Comparison of ENCODE assay signal across 12 mouse cellular contexts in genomic region chr1:54798415-54798814, GRCm38 (mm10).
A peak's percentile ranks its signal among the peaks of the same experiment; 100 is the strongest.
DNase-seq lines count a peak whose midpoint lies in the region; ATAC-seq and TF ChIP-seq lines count a peak whose summit lies in the region.
"Had no signal": no experiment of that assay in that cellular context is flagged by ENCODE, and none has a peak within 500 bp of the region (broad histone marks: within the 10 kb centered on the region; RNA-seq: fewer than 3 reads in every experiment).

No protein-coding gene starts in this region.

- H3K4me1 ChIP-seq in liver, postnatal 0 days (ENCODE audit: insufficient read depth) = no peaks in the 10 kb centered on the region
- no peaks in the 10 kb centered on the region for H3K4me1 ChIP-seq in liver, embryonic 12.5 days
- no peaks in the 10 kb centered on the region; the same call in 1 of the 2 replicates for H3K4me1 ChIP-seq in bone marrow, adult 2 months (ENCODE audit: control insufficient read depth, insufficient read depth, low read length)
- H3K4me1 ChIP-seq: midbrain, embryonic 15.5 days; neural tube, embryonic 12.5 days had no signal

- no peak for DNase-seq in liver, postnatal 0 days
- DNase-seq in A20 (ENCODE audit: low read depth, low spot score) = peak; percentile 60
- no peak for DNase-seq in ovary, postnatal 36 days (ENCODE audit: low spot score)
- no peak for DNase-seq in cerebellum, postnatal 25 days
- DNase-seq: cerebellum, adult 11-12 months; gastrocnemius, postnatal 36 days; thymus, postnatal 25 days had no signal

- H3K9ac ChIP-seq in liver, postnatal 0 days (replicated peaks) = no peak overlapping the region
- H3K9ac ChIP-seq in liver, embryonic 12.5 days = no peak overlapping the region
- H3K9ac ChIP-seq: midbrain, embryonic 15.5 days; neural tube, embryonic 12.5 days had no signal

- no peak for TF ChIP-seq CTCF in liver, postnatal 0 days (IDR thresholded peaks at IDR 0.05; ENCODE audit: low read depth)
- TF ChIP-seq CTCF in bone marrow, adult 2 months (IDR thresholded peaks at IDR 0.05; ENCODE audit: control insufficient read depth, insufficient read depth, low read length) = no peak

- no peak for TF ChIP-seq EP300 in liver, postnatal 0 days (IDR thresholded peaks at IDR 0.05; ENCODE audit: low read depth)

- H3K9me3 ChIP-seq in liver, postnatal 0 days (ENCODE audit: low read length) = no peaks in the 10 kb centered on the region
- H3K9me3 ChIP-seq in liver, embryonic 12.5 days (replicated peaks) = no peaks in the 10 kb centered on the region
- H3K9me3 ChIP-seq: midbrain, embryonic 15.5 days; neural tube, embryonic 12.5 days had no signal

- H3K4me2 ChIP-seq in liver, postnatal 0 days (ENCODE audit: low read depth, low read length) = no peak overlapping the region
- no peak overlapping the region for H3K4me2 ChIP-seq in liver, embryonic 12.5 days
- H3K4me2 ChIP-seq: midbrain, embryonic 15.5 days; neural tube, embryonic 12.5 days had no signal

- no peaks in the 10 kb centered on the region for H3K27me3 ChIP-seq in liver, postnatal 0 days (ENCODE audit: insufficient read depth, low read length)
- no peaks in the 10 kb centered on the region for H3K27me3 ChIP-seq in liver, embryonic 12.5 days (replicated peaks)
- H3K27me3 ChIP-seq: midbrain, embryonic 15.5 days; neural tube, embryonic 12.5 days had no signal

- TF ChIP-seq POLR2A in bone marrow, adult 2 months (IDR thresholded peaks at IDR 0.05; ENCODE audit: borderline replicate concordance, control insufficient read depth, low read depth, low read length) = no peak

- peak; percentile 19; the same call in 1 of the 2 replicates for ATAC-seq in liver, postnatal 0 days
- no peak for ATAC-seq in liver, embryonic 12.5 days
- peak; percentile 95 for ATAC-seq in monocyte, adult 5-6 weeks (replicated peaks; ENCODE audit: insufficient number of reproducible peaks, low FRiP score, low TSS enrichment, poor library complexity, severe bottlenecking)
- ATAC-seq: midbrain, embryonic 15.5 days had no signal

- H3K36me3 ChIP-seq in liver, postnatal 0 days (replicated peaks; ENCODE audit: insufficient read depth, low read length) = no peaks in the 10 kb centered on the region
- H3K36me3 ChIP-seq in liver, embryonic 12.5 days = no peaks in the 10 kb centered on the region
- H3K36me3 ChIP-seq: midbrain, embryonic 15.5 days; neural tube, embryonic 12.5 days had no signal

- H3K4me3 ChIP-seq in liver, postnatal 0 days (ENCODE audit: low read depth, low read length) = no peak overlapping the region
- no peak overlapping the region for H3K4me3 ChIP-seq in liver, embryonic 12.5 days
- peak overlapping the region; percentile 4 for H3K4me3 ChIP-seq in bone marrow, adult 2 months (replicated peaks; ENCODE audit: control insufficient read depth, low read depth, low read length)
- H3K4me3 ChIP-seq: midbrain, embryonic 15.5 days; neural tube, embryonic 12.5 days had no signal

- peak overlapping the region; percentile 4; the same call in 1 of the 2 replicates for H3K27ac ChIP-seq in liver, postnatal 0 days (ENCODE audit: low read depth)
- H3K27ac ChIP-seq in liver, embryonic 12.5 days = no peak overlapping the region
- H3K27ac ChIP-seq in bone marrow, adult 2 months (ENCODE audit: control insufficient read depth, insufficient read depth, low read depth, low read length, poor library complexity) = peak overlapping the region; percentile 70
- H3K27ac ChIP-seq: midbrain, embryonic 15.5 days; neural tube, embryonic 12.5 days had no signal

- WGBS in liver, postnatal 0 days (ENCODE audit: insufficient replicate concordance) = 36% methylated on average over 3 of the region's 3 CpGs
- WGBS in liver, embryonic 12.5 days (ENCODE audit: insufficient replicate concordance) = 24% methylated on average over 3 of the region's 3 CpGs
- WGBS in bone marrow, adult 2 months = 6% methylated on average over 3 of the region's 3 CpGs
